Mouse (Mus musculus) limb, embryonic 14.5 days (tissue): ENCODE results near the gene Arhgef15. TPM values are rescaled to one million over a fixed set of nuclear protein-coding genes. Genes with fewer than 3 reads are reported as not detected.
"Not testable (repeated sequence)": the region's sequence is repeated elsewhere in the genome, so short reads cannot be mapped to it uniquely, and the experiment has no call there.

Experiments used
- ATAC-seq: fragments of 200-750 bp; cut with Nextera tagmentation; 2 replicates; pipeline ENCODE4 v1.8.0; 2017; ENCODE audit warnings: low read depth, moderate number of reproducible peaks, moderate TSS enrichment; ENCODE audit not compliant: low FRiP score
- DNase-seq: peaks from one replicate; pipeline ENCODE4 v3.0.0-alpha.2; 2015; ENCODE audit warnings: low spot score
- H3K27ac ChIP-seq: fragments of 300-500 bp; sonication (generic); replicated peaks from 2 replicates; pipeline ENCODE4 v1.5.1; 2014; ENCODE audit warnings: low read depth, mild to moderate bottlenecking, low read length, moderate library complexity, mixed read lengths
- H3K27me3 ChIP-seq: fragments of 300-500 bp; sonication (generic); 2 replicates; pipeline ENCODE4 v1.6.1; 2014; ENCODE audit warnings: low read length, mixed read lengths; ENCODE audit not compliant: control insufficient read depth, insufficient read depth
- H3K36me3 ChIP-seq: fragments of 300-500 bp; sonication (generic); 2 replicates; pipeline ENCODE4 v1.6.1; 2014; ENCODE audit warnings: mild to moderate bottlenecking, low read length, moderate library complexity, mixed read lengths; ENCODE audit not compliant: control insufficient read depth, insufficient read depth
- H3K4me1 ChIP-seq: fragments of 300-500 bp; sonication (generic); 2 replicates; pipeline ENCODE4 v1.6.1; 2014; ENCODE audit warnings: antibody characterized with exemption, low read length, mixed read lengths; ENCODE audit not compliant: control insufficient read depth, insufficient read depth
- H3K4me2 ChIP-seq: fragments of 300-500 bp; sonication (generic); replicated peaks from 2 replicates; pipeline ENCODE4 v1.6.1; 2014; ENCODE audit warnings: low read depth, mild to moderate bottlenecking, low read length, moderate library complexity; ENCODE audit not compliant: severe bottlenecking
- H3K4me3 ChIP-seq: fragments of 300-500 bp; sonication (generic); replicated peaks from 2 replicates; pipeline ENCODE4 v1.5.1; 2014; ENCODE audit warnings: low read length
- H3K9ac ChIP-seq: fragments of 300-500 bp; sonication (generic); 2 replicates; pipeline ENCODE4 v1.6.1; 2014; ENCODE audit warnings: mild to moderate bottlenecking, low read depth, low read length, moderate library complexity; ENCODE audit not compliant: severe bottlenecking
- H3K9me3 ChIP-seq: fragments of 300-500 bp; sonication (generic); 2 replicates; pipeline ENCODE4 v1.6.1; 2016; ENCODE audit warnings: low read length; ENCODE audit not compliant: control insufficient read depth
- POLR2A ChIP-seq: fragments of 200-500 bp; IDR thresholded peaks from 2 replicates; pipeline ENCODE4 v1.8.0; 2012; ENCODE audit warnings: inconsistent platforms, mild to moderate bottlenecking, moderate library complexity, borderline replicate concordance; ENCODE audit not compliant: insufficient read depth, insufficient read length; ENCODE audit errors: extremely low read depth
- WGBS: fragments of 180-500 bp; shearing (Covaris S2); extraction: QIAGEN DNeasy Blood & Tissue Kit; methylation state at CpG from one replicate; pipeline ENCODE4 v1.1.7; 2014; 5-methylcytosine and 5-hydroxymethylcytosine counted together
- polyA plus RNA-seq, 2 experiments: library from polyadenylated mRNA; depleted of rRNA in 1 of 2; stranded (reverse) in 1 of 2; unstranded in 1 of 2; fragments of >200 nt; fragmentation: Nextera tagmentation in 1 of 2; extraction: Ambion mirVana in 1 of 2; gene quantifications; 2 replicates each; pipeline versions ENCODE4 v1.2.1 to v1.2.3; 2012 to 2014

Arhgef15 gene
- polyA plus RNA-seq, 2 experiments = 5.3 to 12.3 TPM

- H3K27ac ChIP-seq = no peak overlapping the region
- DNase-seq (no peak), ATAC-seq (no peak)
- H3K9me3 ChIP-seq = no peaks in the 10 kb centered on the region
- no peak overlapping the region for H3K4me2 ChIP-seq
- no peak for TF ChIP-seq POLR2A
- H3K4me1 ChIP-seq = peaks cover 5% of the 10 kb centered on the region
- no peaks in the 10 kb centered on the region for H3K27me3 ChIP-seq
- no peak overlapping the region for H3K4me3 ChIP-seq
- H3K9ac ChIP-seq = no peak overlapping the region
- H3K36me3 ChIP-seq = no peaks in the 10 kb centered on the region
Observed at GRCm38 (mm10) chr11:68965050-68965449, 7.8 kb upstream of the Arhgef15 start.

GRCm38 (mm10) chr11:68963405-68963804, 6.1 kb upstream of the Arhgef15 start:
- Histone ChIP-seq H3K9me3 (no peaks in the 10 kb centered on the region), H3K27ac (no peak overlapping the region), H3K27me3 (no peaks in the 10 kb centered on the region), H3K9ac (no peak overlapping the region), H3K4me3 (no peak overlapping the region), H3K4me1 (peaks cover 2% of the 10 kb centered on the region), H3K36me3 (no peaks in the 10 kb centered on the region), H3K4me2 (no peak overlapping the region)
- DNase-seq (no peak), ATAC-seq (no peak)
- WGBS = 82% methylated on average over 2 of the region's 2 CpGs
- TF ChIP-seq POLR2A = no peak

GRCm38 (mm10) chr11:68962159-68962558, 4.9 kb upstream of the Arhgef15 start:
- not testable (repeated sequence) for H3K9me3 ChIP-seq, H3K4me1 ChIP-seq, DNase-seq, H3K4me3 ChIP-seq, H3K27me3 ChIP-seq, H3K9ac ChIP-seq, H3K4me2 ChIP-seq, H3K36me3 ChIP-seq, ATAC-seq, H3K27ac ChIP-seq
- WGBS = 17% methylated on average over 11 of the region's 11 CpGs

DNA sequence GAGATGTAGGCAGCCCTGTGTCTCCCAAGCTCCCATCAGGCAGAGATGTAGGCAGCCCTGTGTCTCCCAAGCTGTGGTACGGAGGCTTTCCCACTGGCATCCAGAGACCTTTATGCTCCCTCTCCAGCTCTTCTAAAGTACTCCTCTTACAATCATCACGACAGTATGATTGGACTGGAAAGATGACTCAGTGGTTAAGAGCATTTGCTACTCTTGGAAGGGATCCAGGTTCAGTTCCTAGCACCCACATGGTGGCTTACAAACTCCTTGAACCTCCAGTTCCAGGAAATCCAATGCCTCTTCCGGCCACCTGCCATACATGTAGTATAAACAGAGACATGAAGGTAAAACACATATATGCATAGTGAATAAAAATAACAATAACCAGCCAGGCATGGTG, 4.3 kb upstream of the Arhgef15 start:
- no peak overlapping the region for H3K9ac ChIP-seq
- H3K4me3 ChIP-seq = no peak overlapping the region
- H3K36me3 ChIP-seq = no peaks in the 10 kb centered on the region
- ATAC-seq = no peak
- peaks cover 5% of the 10 kb centered on the region; the same call in 1 of the 2 replicates for H3K4me1 ChIP-seq
- no peaks in the 10 kb centered on the region for H3K27me3 ChIP-seq
- no peak overlapping the region for H3K4me2 ChIP-seq
- DNase-seq = no peak
- no peak overlapping the region for H3K27ac ChIP-seq
- no peak for TF ChIP-seq POLR2A
- H3K9me3 ChIP-seq = no peaks in the 10 kb centered on the region
- WGBS = 74% methylated on average over 3 of the region's 3 CpGs

GRCm38 (mm10) chr11:68957971-68958370, 691 bp upstream of the Arhgef15 start:
- Histone ChIP-seq H3K27ac (no peak overlapping the region), H3K27me3 (peaks cover 18% of the 10 kb centered on the region), H3K4me1 (peaks cover 11% of the 10 kb centered on the region; the same call in 1 of the 2 replicates), H3K4me2 (no peak overlapping the region), H3K4me3 (no peak overlapping the region), H3K9ac (no peak overlapping the region), H3K9me3 (no peaks in the 10 kb centered on the region), H3K36me3 (no peaks in the 10 kb centered on the region)
- DNase-seq (no peak), ATAC-seq (no peak)
- WGBS = 46% methylated on average over 1 of the region's 1 CpGs
- no peak for TF ChIP-seq POLR2A

DNA sequence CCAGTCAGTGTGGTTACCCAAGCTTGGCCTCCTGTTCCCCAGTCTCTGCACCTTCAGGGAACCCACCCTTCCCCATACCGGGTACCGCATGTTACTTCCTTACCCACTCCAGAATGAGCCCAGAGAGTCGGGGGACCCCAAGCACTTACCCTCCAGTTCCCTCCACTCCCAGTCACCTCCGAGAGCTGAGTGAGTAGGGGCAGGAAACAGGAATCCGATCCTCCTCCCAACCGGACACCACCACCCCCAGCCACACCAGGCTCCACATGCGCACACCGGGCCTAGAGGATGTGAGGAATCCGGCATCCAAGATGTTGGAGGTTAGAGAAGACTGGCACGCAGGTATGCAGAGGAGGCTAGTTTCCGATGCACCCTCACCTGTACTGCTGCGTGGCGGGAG, 583 bp downstream of the Arhgef15 start:
- H3K9ac ChIP-seq = peak overlapping the region; percentile 12; the same call in 1 of the 2 replicates
- no peak for DNase-seq
- H3K36me3 ChIP-seq = no peaks in the 10 kb centered on the region
- no peak overlapping the region for H3K27ac ChIP-seq
- peak overlapping the region; percentile 8; the same call in 1 of the 2 replicates for H3K4me3 ChIP-seq
- H3K4me1 ChIP-seq = peaks cover 11% of the 10 kb centered on the region; the same call in 1 of the 2 replicates
- WGBS = 27% methylated on average over 13 of the region's 13 CpGs
- no peak for ATAC-seq
- no peaks in the 10 kb centered on the region for H3K9me3 ChIP-seq
- TF ChIP-seq POLR2A = no peak
- H3K4me2 ChIP-seq = 0 out of 2 replicates have a peak overlapping the region, but pooled peaks have one; percentile 4
- peaks cover 19% of the 10 kb centered on the region for H3K27me3 ChIP-seq
